Mouse (Mus musculus) megakaryocyte, embryonic 14.5 days (primary cell): ENCODE data around the gene Fam181b. TPM values are rescaled to one million over a fixed set of nuclear protein-coding genes. Genes with fewer than 3 reads are reported as not detected.

Experiments used
- H3K27me3 ChIP-seq: replicated peaks from 2 replicates; pipeline ENCODE3; 2012; ENCODE audit warnings: inconsistent platforms
- H3K36me3 ChIP-seq: replicated peaks from 2 replicates; pipeline ENCODE3; 2012; ENCODE audit warnings: low read length, inconsistent platforms, mixed read lengths
- H3K4me1 ChIP-seq: 2 replicates; pipeline ENCODE4 v1.6.1; 2012; ENCODE audit warnings: inconsistent platforms
- H3K4me3 ChIP-seq: replicated peaks from 2 replicates; pipeline ENCODE3; 2012; ENCODE audit warnings: moderate library complexity, mild to moderate bottlenecking, inconsistent platforms
- H3K9me3 ChIP-seq: 2 replicates; pipeline ENCODE4 v1.6.1; 2012; ENCODE audit warnings: inconsistent platforms
- FLI1 ChIP-seq: IDR thresholded peaks from 2 replicates; pipeline ENCODE4 v1.6.1; 2012; ENCODE audit warnings: low read length, inconsistent platforms, mixed read lengths
- GATA1 ChIP-seq: IDR thresholded peaks from 3 replicates; pipeline ENCODE4 v1.6.1; 2012; ENCODE audit warnings: mixed read lengths, low read length, inconsistent platforms, borderline replicate concordance
- polyA plus RNA-seq: library from polyadenylated mRNA; stranded (reverse); fragments of >175 nt; gene quantifications from 2 replicates; pipeline ENCODE4 v1.2.3, GENCODE M21; 2012; ENCODE audit warnings: low replicate concordance; ENCODE audit not compliant: insufficient read depth

Fam181b gene
- polyA plus RNA-seq, 1 experiment, result 0.30 TPM

- Histone ChIP-seq H3K4me3 (no peak overlapping the region), H3K4me1 (no peaks in the 10 kb centered on the region), H3K9me3 (no peaks in the 10 kb centered on the region), H3K36me3 (no peaks in the 10 kb centered on the region), H3K27me3 (no peaks in the 10 kb centered on the region)
- no peak for TF ChIP-seq FLI1
- TF ChIP-seq GATA1, result no peak
These were observed 37.9 kb downstream of the Fam181b start for GRCm38 (mm10) chr7:93117561-93117960.

DNA sequence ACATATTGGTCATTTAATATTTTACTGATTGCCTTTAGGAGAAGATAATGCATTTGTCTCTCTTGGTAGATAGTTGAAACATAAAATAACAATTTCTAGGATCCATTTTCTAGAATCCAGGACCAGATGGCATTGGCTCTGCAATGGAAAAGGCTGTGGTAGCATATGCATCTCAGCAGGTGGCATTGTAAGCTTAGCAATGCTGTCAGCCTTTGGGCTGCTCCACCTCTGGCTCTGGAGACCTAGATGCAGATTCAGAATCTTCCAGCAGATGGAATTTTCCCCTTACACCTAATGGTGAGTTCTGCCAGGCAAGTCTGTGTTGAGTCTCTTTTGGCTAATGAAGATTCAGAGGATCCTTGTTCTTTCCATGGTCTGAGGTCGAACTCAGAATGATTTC is 44.3 kb downstream of the Fam181b start:
- H3K4me1 ChIP-seq, result no peaks in the 10 kb centered on the region
- no peak for TF ChIP-seq FLI1
- TF ChIP-seq GATA1, result no peak
- no peaks in the 10 kb centered on the region for H3K9me3 ChIP-seq
- H3K4me3 ChIP-seq, result no peak overlapping the region
- H3K27me3 ChIP-seq, result no peaks in the 10 kb centered on the region
- no peaks in the 10 kb centered on the region for H3K36me3 ChIP-seq

Other genes starting within 250 kb of the Fam181b start
- gene Ddias, start 205.6 kb upstream of the Fam181b start, polyA plus RNA-seq, result 0.22 TPM in 1 of 2 replicates, not detected in the other
- 16.8 and 36.1 TPM in 2 replicates for gene Prcp, start 205.4 kb upstream of the Fam181b start, polyA plus RNA-seq